Mouse (Mus musculus): Measurements from ENCODE around the gene Vmn1r30. TPM values are rescaled to one million over a fixed set of nuclear protein-coding genes. Genes with fewer than 3 reads are reported as not detected.

The Vmn1r30 gene
- polyA plus RNA-seq (2021), result not detected

- POLR2A ChIA-PET, result no interaction called here
Measured at GRCm38 (mm10) chr6:58443285-58443684, at the start of gene Vmn1r30. Vmn1r30 (minus strand) TSS chr6:58443385.

GRCm38 (mm10) chr6:58475230-58475629 lies 32.0 kb upstream of the Vmn1r30 start, which contains the start of gene Vmn1r31:
Vmn1r31 (minus strand) TSS chr6:58475330.
- in situ Hi-C loops (cut with MboI; ENCODE audit: low pct_unique_long_range_greater_than_20kb), result no loop called here
- no peaks in the 10 kb centered on the region for H3K27me3 ChIP-seq
- no peak for TF ChIP-seq CTCF (IDR thresholded peaks at IDR 0.05)
- ChIA-PET CTCF (no interaction called here), POLR2A (no interaction called here)
- DNase-seq (ENCODE audit: low read depth, low spot score) (no peak), ATAC-seq (no peak)

More at GRCm38 (mm10) chr6:58443285-58443684, at the start of gene Vmn1r30:
- CTCF ChIA-PET, result no interaction called here
- in situ Hi-C loops (cut with MboI; ENCODE audit: low pct_unique_long_range_greater_than_20kb), result no loop called here
- ATAC-seq, result no peak
- no peaks in the 10 kb centered on the region for H3K27me3 ChIP-seq
- DNase-seq (ENCODE audit: low read depth, low spot score), result no peak
- no peak for TF ChIP-seq CTCF (IDR thresholded peaks at IDR 0.05)

Other genes with a start within 250 kb of the Vmn1r30 start
- gene Vmn1r27, start 224.6 kb downstream of the Vmn1r30 start, polyA plus RNA-seq (2021), result not detected
- gene Vmn1r28, start 181.3 kb downstream of the Vmn1r30 start, polyA plus RNA-seq (2021), result not detected
- gene Vmn1r29, start 141.8 kb downstream of the Vmn1r30 start, polyA plus RNA-seq (2021), result not detected
- not detected for gene Vmn1r31, start 31.9 kb upstream of the Vmn1r30 start, polyA plus RNA-seq (2021)
- 4.0 TPM for gene Abcg2, start 141.1 kb upstream of the Vmn1r30 start, polyA plus RNA-seq (2021)